Mouse (Mus musculus) CD4-positive naive resting alpha-beta T cell, adult 57 days (primary cell): Measurements from ENCODE around the gene H1fx. TPM values are rescaled to one million over a fixed set of nuclear protein-coding genes. Genes with fewer than 3 reads are reported as not detected.

Source experiments
- total RNA-seq: library from RNA; stranded (reverse); gene quantifications from one replicate; pipeline ENCODE4 v1.2.4, GENCODE M21; 2023

H1fx gene
- total RNA-seq = not detected

DNA sequence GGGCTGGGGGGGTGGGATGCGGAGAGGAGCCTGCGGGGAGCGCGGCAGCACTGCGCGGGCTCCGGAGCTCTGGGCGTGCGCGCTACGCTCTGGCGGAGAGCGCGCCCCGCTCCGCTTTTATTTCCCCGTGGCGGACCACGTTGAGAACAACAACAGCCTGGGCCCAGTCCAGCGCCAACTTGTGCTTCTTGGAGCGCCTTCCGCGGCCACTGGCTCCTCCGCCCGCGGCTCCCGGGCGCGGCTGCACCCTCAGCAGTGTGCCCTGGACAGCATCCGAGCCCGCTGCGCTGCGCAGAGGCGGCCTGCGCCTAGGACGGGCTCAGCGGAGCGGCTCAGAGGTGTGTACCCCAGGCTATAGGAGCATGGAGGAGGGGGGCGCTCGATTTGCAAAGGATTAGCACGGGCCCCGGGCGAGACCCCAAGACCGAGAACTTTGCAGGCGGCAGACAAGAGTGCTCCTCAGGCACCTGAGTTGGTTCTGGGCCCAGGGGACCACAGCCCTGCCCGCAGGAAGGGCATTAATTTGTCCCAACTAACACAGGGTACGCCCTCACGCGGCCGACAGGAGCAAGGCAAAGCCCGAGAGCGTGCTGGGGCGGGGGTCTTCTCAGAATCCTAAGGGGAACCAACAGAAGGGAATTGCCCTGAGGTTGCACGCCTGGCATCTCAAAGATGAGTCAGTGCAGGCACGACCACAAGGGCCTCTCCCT lies at the start of gene H1fx:
Gene H1fx, minus strand, starts transcription at position 91 of the 710 bp plus-strand sequence.

Other genes with a start within 250 kb of the H1fx start
- not detected for gene Gp9, start 203.6 kb downstream of the H1fx start, total RNA-seq
- 29.6 TPM for gene Rab43, start 169.5 kb downstream of the H1fx start, total RNA-seq
- 5.3 TPM for gene Gm45140, start 145.8 kb downstream of the H1fx start, total RNA-seq
- gene Isy1, start 142.8 kb downstream of the H1fx start, total RNA-seq = 107 TPM
- gene Cnbp, start 130.5 kb downstream of the H1fx start, total RNA-seq = 547 TPM
- 166 TPM for gene Copg1, start 93.8 kb downstream of the H1fx start, total RNA-seq
- gene Hmces, start 67.7 kb downstream of the H1fx start, total RNA-seq = 34.9 TPM
- gene Rab7, start 63.6 kb upstream of the H1fx start, total RNA-seq = 135 TPM
- gene Rpn1, start 102.8 kb upstream of the H1fx start, total RNA-seq = 79.9 TPM
- 0.65 TPM for gene Gata2, start 212.3 kb upstream of the H1fx start, total RNA-seq
- gene Dnajb8, start 240.6 kb upstream of the H1fx start, total RNA-seq = not detected